Mouse (Mus musculus) stomach, embryonic 15.5 days (tissue): ENCODE data around the gene Tab1. TPM values are rescaled to one million over a fixed set of nuclear protein-coding genes. Genes with fewer than 3 reads are reported as not detected.

Experiments
- ATAC-seq: fragments of 200-750 bp; cut with Nextera tagmentation; 2 replicates; pipeline ENCODE4 v1.8.0; 2017; ENCODE audit warnings: low read depth, moderate number of reproducible peaks, moderate TSS enrichment; ENCODE audit not compliant: insufficient read depth, low FRiP score
- H3K27ac ChIP-seq: fragments of 300-500 bp; sonication (generic); 2 replicates; pipeline ENCODE4 v1.5.1; 2015; ENCODE audit warnings: mild to moderate bottlenecking, inconsistent platforms
- H3K27me3 ChIP-seq: fragments of 300-500 bp; sonication (generic); replicated peaks from 2 replicates; pipeline ENCODE4 v1.6.1; 2015; ENCODE audit warnings: inconsistent platforms
- H3K36me3 ChIP-seq: fragments of 300-500 bp; sonication (generic); 2 replicates; pipeline ENCODE4 v1.6.1; 2015; ENCODE audit warnings: inconsistent platforms
- H3K4me1 ChIP-seq: fragments of 300-500 bp; sonication (generic); 2 replicates; pipeline ENCODE4 v1.6.1; 2015; ENCODE audit warnings: inconsistent platforms
- H3K4me2 ChIP-seq: fragments of 300-500 bp; sonication (generic); 2 replicates; pipeline ENCODE4 v1.6.1; 2015; ENCODE audit warnings: mild to moderate bottlenecking, inconsistent platforms
- H3K4me3 ChIP-seq: fragments of 300-500 bp; sonication (generic); replicated peaks from 2 replicates; pipeline ENCODE4 v1.5.1; 2015; ENCODE audit warnings: inconsistent platforms
- H3K9ac ChIP-seq: fragments of 300-500 bp; sonication (generic); 2 replicates; pipeline ENCODE4 v1.6.1; 2015; ENCODE audit warnings: inconsistent platforms
- H3K9me3 ChIP-seq: fragments of 300-500 bp; sonication (generic); 2 replicates; pipeline ENCODE4 v1.6.1; 2016; ENCODE audit warnings: inconsistent platforms
- WGBS: fragments of 180-500 bp; shearing (Covaris S2); methylation state at CpG from one replicate; pipeline ENCODE4 v1.1.7; 2015; 5-methylcytosine and 5-hydroxymethylcytosine counted together
- polyA plus RNA-seq: library from polyadenylated mRNA; unstranded; fragments of >200 nt; fragmentation: Nextera tagmentation; extraction: Ambion mirVana; gene quantifications from 2 replicates; pipeline ENCODE4 v1.2.1, GENCODE M21; 2015

The Tab1 gene
- polyA plus RNA-seq, 1 experiment from 2014 or later, result 29.5 TPM

- Histone ChIP-seq H3K27me3 (no peaks in the 10 kb centered on the region), H3K36me3 (no peaks in the 10 kb centered on the region), H3K9me3 (no peaks in the 10 kb centered on the region), H3K4me3 (no peak overlapping the region), H3K27ac (peak overlapping the region; percentile 28; the same call in 1 of the 2 replicates), H3K4me2 (no peak overlapping the region), H3K9ac (no peak overlapping the region), H3K4me1 (peaks cover 41% of the 10 kb centered on the region)
- ATAC-seq, result peak; percentile 47; the same call in 1 of the 2 replicates
- 68% methylated on average over 8 of the region's 8 CpGs for WGBS
Observed at GRCm38 (mm10) chr15:80191585-80192245, 58.8 kb downstream of the Tab1 start.

- Histone ChIP-seq H3K4me3 (no peak overlapping the region), H3K9me3 (no peaks in the 10 kb centered on the region), H3K9ac (no peak overlapping the region), H3K4me2 (no peak overlapping the region), H3K27ac (peak overlapping the region; percentile 28; the same call in 1 of the 2 replicates), H3K27me3 (no peaks in the 10 kb centered on the region), H3K36me3 (no peaks in the 10 kb centered on the region), H3K4me1 (peaks cover 41% of the 10 kb centered on the region)
- no peak for ATAC-seq
- 85% methylated on average over 6 of the region's 6 CpGs for WGBS
Observed at GRCm38 (mm10) chr15:80192246-80192585, 59.3 kb downstream of the Tab1 start.

GRCm38 (mm10) chr15:80192847-80193246 lies 59.9 kb downstream of the Tab1 start:
- 71% methylated on average over 7 of the region's 7 CpGs for WGBS
- H3K4me1 ChIP-seq, result peaks cover 41% of the 10 kb centered on the region
- H3K27me3 ChIP-seq, result no peaks in the 10 kb centered on the region
- H3K9me3 ChIP-seq, result no peaks in the 10 kb centered on the region
- H3K4me2 ChIP-seq, result peak overlapping the region; percentile 5; the same call in 1 of the 2 replicates
- H3K27ac ChIP-seq, result peak overlapping the region; percentile 54; the same call in 1 of the 2 replicates
- no peak; the same call in 1 of the 2 replicates for ATAC-seq
- H3K9ac ChIP-seq, result no peak overlapping the region
- 0 out of 2 replicates have a peak, but pooled peaks cover 4% of the 10 kb centered on the region for H3K36me3 ChIP-seq
- H3K4me3 ChIP-seq, result no peak overlapping the region

GRCm38 (mm10) chr15:80199556-80199955 lies 66.6 kb downstream of the Tab1 start:
- Histone ChIP-seq H3K9me3 (no peaks in the 10 kb centered on the region), H3K4me1 (no peaks in the 10 kb centered on the region; the same call in 1 of the 2 replicates), H3K9ac (no peak overlapping the region), H3K4me3 (no peak overlapping the region), H3K27ac (no peak overlapping the region), H3K4me2 (no peak overlapping the region), H3K27me3 (no peaks in the 10 kb centered on the region), H3K36me3 (0 out of 2 replicates have a peak, but pooled peaks cover 5% of the 10 kb centered on the region)
- WGBS, result 89% methylated on average over 2 of the region's 2 CpGs
- ATAC-seq, result no peak

GRCm38 (mm10) chr15:80202111-80202775 lies 69.3 kb downstream of the Tab1 start:
- no peaks in the 10 kb centered on the region for H3K9me3 ChIP-seq
- H3K9ac ChIP-seq, result no peak overlapping the region
- H3K4me1 ChIP-seq, result no peaks in the 10 kb centered on the region
- H3K36me3 ChIP-seq, result 0 out of 2 replicates have a peak, but pooled peaks cover 7% of the 10 kb centered on the region
- H3K4me3 ChIP-seq, result no peak overlapping the region
- no peak for ATAC-seq
- 86% methylated on average over 6 of the region's 6 CpGs for WGBS
- no peak overlapping the region for H3K4me2 ChIP-seq
- no peaks in the 10 kb centered on the region for H3K27me3 ChIP-seq
- H3K27ac ChIP-seq, result no peak overlapping the region

- H3K4me1 ChIP-seq, result 0 out of 2 replicates have a peak, but pooled peaks cover 1% of the 10 kb centered on the region
- WGBS, result 25% methylated on average over 4 of the region's 4 CpGs
- no peaks in the 10 kb centered on the region for H3K9me3 ChIP-seq
- H3K27me3 ChIP-seq, result no peaks in the 10 kb centered on the region
- no peak overlapping the region for H3K4me2 ChIP-seq
- no peak overlapping the region for H3K4me3 ChIP-seq
- no peak overlapping the region for H3K27ac ChIP-seq
- no peak overlapping the region for H3K9ac ChIP-seq
- 0 out of 2 replicates have a peak, but pooled peaks cover 2% of the 10 kb centered on the region for H3K36me3 ChIP-seq
- no peak for ATAC-seq
Observed at GRCm38 (mm10) chr15:80203406-80203805, 70.5 kb downstream of the Tab1 start.

- Histone ChIP-seq H3K9me3 (no peaks in the 10 kb centered on the region), H3K36me3 (peaks cover 2% of the 10 kb centered on the region; the same call in 1 of the 2 replicates), H3K27me3 (no peaks in the 10 kb centered on the region), H3K4me1 (0 out of 2 replicates have a peak, but pooled peaks cover 3% of the 10 kb centered on the region), H3K27ac (no peak overlapping the region), H3K4me2 (no peak overlapping the region), H3K4me3 (no peak overlapping the region), H3K9ac (no peak overlapping the region)
- 88% methylated on average over 3 of the region's 3 CpGs for WGBS
- no peak for ATAC-seq
Observed at GRCm38 (mm10) chr15:80206057-80206565, 73.2 kb downstream of the Tab1 start.

GRCm38 (mm10) chr15:80208446-80208845 lies 75.5 kb downstream of the Tab1 start:
- 0 out of 2 replicates have a peak overlapping the region, but pooled peaks have one; percentile 42 for H3K27ac ChIP-seq
- H3K4me1 ChIP-seq, result 0 out of 2 replicates have a peak, but pooled peaks cover 3% of the 10 kb centered on the region
- no peaks in the 10 kb centered on the region for H3K9me3 ChIP-seq
- no peak overlapping the region for H3K4me2 ChIP-seq
- 29% methylated on average over 4 of the region's 4 CpGs for WGBS
- ATAC-seq, result 0 out of 2 replicates have a peak, but pooled peaks have one; percentile 22
- no peak overlapping the region for H3K9ac ChIP-seq
- no peaks in the 10 kb centered on the region for H3K27me3 ChIP-seq
- peaks cover 16% of the 10 kb centered on the region; the same call in 1 of the 2 replicates for H3K36me3 ChIP-seq
- H3K4me3 ChIP-seq, result no peak overlapping the region

Other genes with a start within 250 kb of the Tab1 start
- gene Apobec3, start 241.5 kb upstream of the Tab1 start, polyA plus RNA-seq, result 22.4 and 26.5 TPM in 2 replicates
- 4.9 and 5.6 TPM in 2 replicates for gene Cbx7, start 162.0 kb upstream of the Tab1 start, polyA plus RNA-seq
- 4.7 and 4.8 TPM in 2 replicates for gene Pdgfb, start 118.2 kb upstream of the Tab1 start, polyA plus RNA-seq
- gene Syngr1, start 41.8 kb upstream of the Tab1 start, polyA plus RNA-seq, result 32.8 and 34.7 TPM in 2 replicates
- gene Rpl3, start 41.3 kb upstream of the Tab1 start, polyA plus RNA-seq, result 883 and 1,069 TPM in 2 replicates
- gene Mgat3, start 40.6 kb downstream of the Tab1 start, polyA plus RNA-seq, result 9.6 and 10.6 TPM in 2 replicates
- 28.2 and 32.1 TPM in 2 replicates for gene Mief1, start 100.9 kb downstream of the Tab1 start, polyA plus RNA-seq
- not detected in 2 replicates for gene AC140267.1, start 102.7 kb downstream of the Tab1 start, polyA plus RNA-seq
- 132 and 133 TPM in 2 replicates for gene Atf4, start 122.1 kb downstream of the Tab1 start, polyA plus RNA-seq
- 50.2 and 55.3 TPM in 2 replicates for gene Rps19bp1, start 131.2 kb downstream of the Tab1 start, polyA plus RNA-seq
- gene Cacna1i, start 154.1 kb downstream of the Tab1 start, polyA plus RNA-seq, result 0.03 TPM in 2 replicates